Mouse (Mus musculus): ENCODE data around the gene Zfp114. TPM values are rescaled to one million over a fixed set of nuclear protein-coding genes. Genes with fewer than 3 reads are reported as not detected.

The Zfp114 gene
- polyA plus RNA-seq (2012; rRNA removed), result 0.11 and 0.13 TPM in 2 replicates

GRCm38 (mm10) chr7:24174618-24175336, at the start of gene Zfp114:
TSS of gene Zfp114 (plus strand) at chr7:24175060.

GRCm38 (mm10) chr7:24133996-24134828, 40.6 kb upstream of the Zfp114 start, which contains the start of gene Zfp235:
TSS of gene Zfp235 (plus strand) at chr7:24134169.

GRCm38 (mm10) chr7:24211343-24211742, 36.5 kb downstream of the Zfp114 start, which contains the start of gene Zfp111:
TSS of gene Zfp111 (minus strand) at chr7:24211443.

Other genes starting within 250 kb of the Zfp114 start
- gene Vmn1r179, start 248.1 kb upstream of the Zfp114 start, polyA plus RNA-seq (2012; rRNA removed), result not detected in 2 replicates
- not detected in 2 replicates for gene Vmn1r180, start 224.4 kb upstream of the Zfp114 start, polyA plus RNA-seq (2012; rRNA removed)
- not detected in 2 replicates for gene Vmn1r181, start 200.4 kb upstream of the Zfp114 start, polyA plus RNA-seq (2012; rRNA removed)
- gene V1rd19, start 173.4 kb upstream of the Zfp114 start, polyA plus RNA-seq (2012; rRNA removed), result not detected in 2 replicates
- gene Vmn1r183, start 121.8 kb upstream of the Zfp114 start, polyA plus RNA-seq (2012; rRNA removed), result not detected in 2 replicates
- 5.7 and 6.0 TPM in 2 replicates for gene Zfp180, start 93.1 kb upstream of the Zfp114 start, polyA plus RNA-seq (2012; rRNA removed)
- gene Zfp112, start 62.7 kb upstream of the Zfp114 start, polyA plus RNA-seq (2012; rRNA removed), result 0.49 and 0.68 TPM in 2 replicates
- gene Zfp235, start 40.9 kb upstream of the Zfp114 start, polyA plus RNA-seq (2012; rRNA removed), result 2.6 and 2.7 TPM in 2 replicates
- 0.79 and 0.87 TPM in 2 replicates for gene Zfp111, start 36.4 kb downstream of the Zfp114 start, polyA plus RNA-seq (2012; rRNA removed)
- gene Zfp109, start 62.5 kb downstream of the Zfp114 start, polyA plus RNA-seq (2012; rRNA removed), result 1.1 and 1.2 TPM in 2 replicates
- 0.41 and 0.48 TPM in 2 replicates for gene Zfp108, start 79.7 kb downstream of the Zfp114 start, polyA plus RNA-seq (2012; rRNA removed)
- gene Zfp93, start 95.4 kb downstream of the Zfp114 start, polyA plus RNA-seq (2012; rRNA removed), result 0.96 and 1.1 TPM in 2 replicates
- gene Zfp61, start 126.2 kb downstream of the Zfp114 start, polyA plus RNA-seq (2012; rRNA removed), result 1.8 and 1.9 TPM in 2 replicates
- 1.8 and 1.9 TPM in 2 replicates for gene Zfp94, start 141.6 kb downstream of the Zfp114 start, polyA plus RNA-seq (2012; rRNA removed)
- 0.04 and 0.06 TPM in 2 replicates for gene Tescl, start 158.9 kb downstream of the Zfp114 start, polyA plus RNA-seq (2012; rRNA removed)
- not detected in 2 replicates for gene Lypd5, start 174.1 kb downstream of the Zfp114 start, polyA plus RNA-seq (2012; rRNA removed)
- 42.8 and 43.8 TPM in 2 replicates for gene Kcnn4, start 195.2 kb downstream of the Zfp114 start, polyA plus RNA-seq (2012; rRNA removed)
- gene Smg9, start 224.6 kb downstream of the Zfp114 start, polyA plus RNA-seq (2012; rRNA removed), result 13.1 and 17.8 TPM in 2 replicates